Mouse (Mus musculus): ENCODE results near the gene Amz1. TPM values are rescaled to one million over a fixed set of nuclear protein-coding genes. Genes with fewer than 3 reads are reported as not detected.

The Amz1 gene
- polyA plus RNA-seq, 1 experiment = 0.40 TPM

- TF ChIP-seq GATA1 (IDR thresholded peaks at IDR 0.05; ENCODE audit: low read length) = no peak
Observed at GRCm38 (mm10) chr5:140741040-140741439, 17.1 kb downstream of the Amz1 start.

GRCm38 (mm10) chr5:140741877-140742276, 17.9 kb downstream of the Amz1 start:
- no peak for TF ChIP-seq GATA1 (IDR thresholded peaks at IDR 0.05; ENCODE audit: low read length)

GRCm38 (mm10) chr5:140743706-140744131, 19.8 kb downstream of the Amz1 start:
- TF ChIP-seq GATA1 (IDR thresholded peaks at IDR 0.05; ENCODE audit: low read length) = no peak

- no peak for TF ChIP-seq GATA1 (IDR thresholded peaks at IDR 0.05; ENCODE audit: low read length)
Observed at GRCm38 (mm10) chr5:140748425-140748824, 24.5 kb downstream of the Amz1 start.

GRCm38 (mm10) chr5:140749062-140749875, 25.3 kb downstream of the Amz1 start:
- TF ChIP-seq GATA1 (IDR thresholded peaks at IDR 0.05; ENCODE audit: low read length) = no peak

- no peak for TF ChIP-seq GATA1 (IDR thresholded peaks at IDR 0.05; ENCODE audit: low read length)
Observed at GRCm38 (mm10) chr5:140750925-140751324, 27.0 kb downstream of the Amz1 start.

GRCm38 (mm10) chr5:140752041-140752440, 28.1 kb downstream of the Amz1 start:
- TF ChIP-seq GATA1 (IDR thresholded peaks at IDR 0.05; ENCODE audit: low read length) = no peak

- TF ChIP-seq GATA1 (IDR thresholded peaks at IDR 0.05; ENCODE audit: low read length) = no peak
Observed at GRCm38 (mm10) chr5:140752639-140753038, 28.7 kb downstream of the Amz1 start.

GRCm38 (mm10) chr5:140753223-140753622, 29.3 kb downstream of the Amz1 start:
- TF ChIP-seq GATA1 (IDR thresholded peaks at IDR 0.05; ENCODE audit: low read length) = no peak

- TF ChIP-seq GATA1 (IDR thresholded peaks at IDR 0.05; ENCODE audit: low read length) = no peak
Observed at GRCm38 (mm10) chr5:140758864-140759263, 34.9 kb downstream of the Amz1 start.

- no peak for TF ChIP-seq GATA1 (IDR thresholded peaks at IDR 0.05; ENCODE audit: low read length)
Observed at GRCm38 (mm10) chr5:140762540-140762939, 38.6 kb downstream of the Amz1 start.

- no peak for TF ChIP-seq GATA1 (IDR thresholded peaks at IDR 0.05; ENCODE audit: low read length)
Observed at GRCm38 (mm10) chr5:140764921-140765613, 41.1 kb downstream of the Amz1 start.

- no peak for TF ChIP-seq GATA1 (IDR thresholded peaks at IDR 0.05; ENCODE audit: low read length)
Observed at GRCm38 (mm10) chr5:140766566-140766965, 42.6 kb downstream of the Amz1 start.

GRCm38 (mm10) chr5:140767704-140768141, 43.8 kb downstream of the Amz1 start:
- TF ChIP-seq GATA1 (IDR thresholded peaks at IDR 0.05; ENCODE audit: low read length) = no peak

GRCm38 (mm10) chr5:140768333-140768732, 44.4 kb downstream of the Amz1 start:
- TF ChIP-seq GATA1 (IDR thresholded peaks at IDR 0.05; ENCODE audit: low read length) = no peak

- TF ChIP-seq GATA1 (IDR thresholded peaks at IDR 0.05; ENCODE audit: low read length) = no peak
Observed at GRCm38 (mm10) chr5:140771612-140772011, 47.7 kb downstream of the Amz1 start.

GRCm38 (mm10) chr5:140772158-140772557, 48.2 kb downstream of the Amz1 start:
- no peak for TF ChIP-seq GATA1 (IDR thresholded peaks at IDR 0.05; ENCODE audit: low read length)

Measured in G1E-ER4 (cell line).